Mouse (Mus musculus) lung, embryonic 16.5 days (tissue): ENCODE results near the gene Ddit4. TPM values are rescaled to one million over a fixed set of nuclear protein-coding genes. Genes with fewer than 3 reads are reported as not detected.

Experiments used
- ATAC-seq: fragments of 200-750 bp; cut with Nextera tagmentation; 2 replicates; pipeline ENCODE4 v1.8.0; 2017; ENCODE audit warnings: low read depth, mild to moderate bottlenecking, moderate library complexity
- H3K27ac ChIP-seq: fragments of 300-500 bp; sonication (generic); 2 replicates; pipeline ENCODE4 v1.5.1; 2014; ENCODE audit warnings: mild to moderate bottlenecking, control low read depth, low read length
- H3K27me3 ChIP-seq: fragments of 300-500 bp; sonication (generic); 2 replicates; pipeline ENCODE4 v1.6.1; 2014; ENCODE audit warnings: low read depth, low read length, mixed read lengths; ENCODE audit not compliant: control insufficient read depth, insufficient read depth
- H3K36me3 ChIP-seq: fragments of 300-500 bp; sonication (generic); 2 replicates; pipeline ENCODE4 v1.6.1; 2014; ENCODE audit warnings: low read length; ENCODE audit not compliant: control insufficient read depth, insufficient read depth
- H3K4me1 ChIP-seq: fragments of 300-500 bp; sonication (generic); replicated peaks from 2 replicates; pipeline ENCODE4 v1.6.1; 2014; ENCODE audit warnings: low read length, mixed read lengths; ENCODE audit not compliant: control insufficient read depth, insufficient read depth
- H3K4me2 ChIP-seq: fragments of 300-500 bp; sonication (generic); 2 replicates; pipeline ENCODE4 v1.6.1; 2014; ENCODE audit warnings: low read depth, low read length, control low read depth
- H3K4me3 ChIP-seq: fragments of 300-500 bp; sonication (generic); 2 replicates; pipeline ENCODE4 v1.5.1; 2014; ENCODE audit warnings: mild to moderate bottlenecking, low read length, control low read depth
- H3K9ac ChIP-seq: fragments of 300-500 bp; sonication (generic); 2 replicates; pipeline ENCODE4 v1.6.1; 2014; ENCODE audit warnings: low read length, control low read depth
- H3K9me3 ChIP-seq: fragments of 300-500 bp; sonication (generic); 2 replicates; pipeline ENCODE4 v1.6.1; 2016; ENCODE audit warnings: low read length; ENCODE audit not compliant: control insufficient read depth
- WGBS: fragments of 180-500 bp; shearing (Covaris S2); extraction: QIAGEN DNeasy Blood & Tissue Kit; methylation state at CpG from one replicate; pipeline ENCODE4 v1.1.7; 2014; 5-methylcytosine and 5-hydroxymethylcytosine counted together
- polyA plus RNA-seq: library from polyadenylated mRNA; unstranded; fragments of >200 nt; fragmentation: Nextera tagmentation; extraction: Ambion mirVana; gene quantifications from 2 replicates; pipeline ENCODE4 v1.2.1, GENCODE M21; 2015

The Ddit4 gene
- polyA plus RNA-seq, 1 experiment from 2014 or later = 36.3 TPM

DNA sequence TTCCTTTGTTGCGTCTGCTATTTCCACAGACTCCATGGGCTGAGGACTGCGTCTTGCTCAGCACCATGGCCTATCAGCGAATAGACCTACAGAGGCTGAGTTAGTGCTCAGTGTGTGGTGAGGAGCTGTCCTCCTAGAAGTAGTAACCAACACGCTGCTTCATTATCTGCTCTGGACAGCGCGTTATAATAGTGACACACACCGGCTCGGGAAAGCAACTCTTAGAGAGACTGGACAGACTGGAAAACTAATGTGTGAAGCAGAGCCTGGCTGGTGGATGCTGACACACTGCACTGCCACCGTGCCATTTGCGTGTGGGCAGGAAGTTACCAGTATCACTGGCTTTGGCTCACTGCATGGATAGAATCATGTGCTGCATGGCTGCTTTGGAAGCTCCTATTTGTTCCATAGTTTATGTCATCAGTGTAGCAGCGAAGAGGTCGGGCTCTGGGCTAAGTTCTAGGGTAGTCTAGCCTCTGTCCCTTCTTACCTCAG, 30.8 kb upstream of the Ddit4 start:
- H3K9ac ChIP-seq = no peak overlapping the region
- no peak overlapping the region for H3K4me3 ChIP-seq
- peaks cover 20% of the 10 kb centered on the region for H3K4me1 ChIP-seq
- ATAC-seq = no peak
- WGBS = 80% methylated on average over 12 of the region's 12 CpGs
- no peaks in the 10 kb centered on the region for H3K27me3 ChIP-seq
- no peak overlapping the region for H3K4me2 ChIP-seq
- H3K36me3 ChIP-seq = peaks cover 4% of the 10 kb centered on the region
- no peaks in the 10 kb centered on the region for H3K9me3 ChIP-seq
- no peak overlapping the region for H3K27ac ChIP-seq

DNA sequence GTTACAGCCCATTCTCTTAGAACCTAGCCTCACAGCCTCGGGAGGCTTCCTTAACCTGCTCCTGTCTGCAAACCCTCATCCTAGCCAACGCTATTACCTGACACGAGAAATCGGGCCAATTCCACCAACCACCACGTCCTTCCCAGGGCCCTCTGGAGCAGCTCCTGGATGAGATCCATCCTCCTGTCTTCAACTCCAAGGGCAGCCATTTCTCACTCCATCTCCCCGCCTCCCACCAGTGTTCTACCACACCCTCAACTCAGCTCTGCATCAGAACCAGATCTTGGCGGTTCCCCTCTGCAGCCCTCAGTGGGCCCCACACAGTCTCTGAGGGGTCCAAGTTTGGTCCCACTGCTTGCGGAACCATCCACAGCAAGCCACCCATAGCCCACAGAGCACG, 30.2 kb upstream of the Ddit4 start:
- H3K27ac ChIP-seq = no peak overlapping the region
- H3K4me2 ChIP-seq = no peak overlapping the region
- H3K4me3 ChIP-seq = no peak overlapping the region
- H3K4me1 ChIP-seq = peaks cover 20% of the 10 kb centered on the region
- no peak overlapping the region for H3K9ac ChIP-seq
- no peaks in the 10 kb centered on the region; the same call in 1 of the 2 replicates for H3K36me3 ChIP-seq
- H3K9me3 ChIP-seq = no peaks in the 10 kb centered on the region
- 70% methylated on average over 9 of the region's 9 CpGs for WGBS
- H3K27me3 ChIP-seq = no peaks in the 10 kb centered on the region
- no peak for ATAC-seq

DNA sequence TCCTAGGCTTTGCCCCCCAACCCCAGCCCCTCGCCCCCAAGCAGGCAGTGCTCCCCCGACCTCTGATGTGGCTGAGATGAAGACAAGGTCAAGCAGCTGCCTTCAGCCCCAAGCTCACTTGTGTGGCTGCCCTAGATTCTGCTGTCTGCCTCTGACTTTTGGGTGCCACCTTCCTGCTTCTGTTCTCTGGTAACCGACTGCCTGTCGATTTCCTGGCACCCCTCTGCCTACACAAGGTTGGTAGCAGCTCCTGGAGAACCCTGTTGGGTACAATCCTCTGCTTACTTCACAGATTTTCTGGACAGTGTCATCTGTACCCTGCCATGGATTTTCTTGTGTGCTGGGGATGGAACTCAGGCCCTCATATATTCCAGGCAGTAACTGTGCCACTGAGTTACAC, 29.7 kb upstream of the Ddit4 start:
- WGBS = 56% methylated on average over 4 of the region's 4 CpGs
- Histone ChIP-seq H3K4me2 (no peak overlapping the region), H3K4me3 (no peak overlapping the region), H3K36me3 (no peaks in the 10 kb centered on the region), H3K27ac (no peak overlapping the region), H3K9me3 (no peaks in the 10 kb centered on the region), H3K27me3 (no peaks in the 10 kb centered on the region), H3K4me1 (peaks cover 20% of the 10 kb centered on the region), H3K9ac (no peak overlapping the region)
- ATAC-seq = no peak

DNA sequence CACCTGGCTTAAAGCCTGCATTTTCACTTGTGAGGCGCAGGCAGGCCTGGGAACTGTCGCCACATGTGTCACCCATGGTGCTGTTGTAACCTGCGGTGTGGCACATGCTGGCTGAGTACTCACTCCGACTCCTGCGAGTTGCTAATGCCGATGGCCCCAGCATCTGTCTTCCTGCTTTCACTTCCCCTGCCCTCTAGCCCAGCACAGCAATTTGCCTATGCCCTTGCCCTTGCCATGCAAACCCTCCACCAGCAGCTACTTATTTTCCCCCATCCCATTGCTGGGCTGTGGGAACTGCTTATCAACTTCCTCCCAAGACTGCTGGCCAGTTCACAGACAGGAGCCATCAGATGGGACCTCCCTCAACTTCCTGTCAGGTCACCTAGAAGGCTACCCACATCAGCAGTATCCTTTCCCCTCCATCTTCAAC, 29.2 kb upstream of the Ddit4 start:
- Histone ChIP-seq H3K27ac (no peak overlapping the region), H3K9me3 (no peaks in the 10 kb centered on the region), H3K36me3 (no peaks in the 10 kb centered on the region), H3K27me3 (no peaks in the 10 kb centered on the region), H3K9ac (no peak overlapping the region), H3K4me3 (no peak overlapping the region), H3K4me1 (peaks cover 20% of the 10 kb centered on the region), H3K4me2 (no peak overlapping the region)
- whole genome bisulfite sequencing = 78% methylated on average over 6 of the region's 6 CpGs
- no peak for ATAC-seq

DNA sequence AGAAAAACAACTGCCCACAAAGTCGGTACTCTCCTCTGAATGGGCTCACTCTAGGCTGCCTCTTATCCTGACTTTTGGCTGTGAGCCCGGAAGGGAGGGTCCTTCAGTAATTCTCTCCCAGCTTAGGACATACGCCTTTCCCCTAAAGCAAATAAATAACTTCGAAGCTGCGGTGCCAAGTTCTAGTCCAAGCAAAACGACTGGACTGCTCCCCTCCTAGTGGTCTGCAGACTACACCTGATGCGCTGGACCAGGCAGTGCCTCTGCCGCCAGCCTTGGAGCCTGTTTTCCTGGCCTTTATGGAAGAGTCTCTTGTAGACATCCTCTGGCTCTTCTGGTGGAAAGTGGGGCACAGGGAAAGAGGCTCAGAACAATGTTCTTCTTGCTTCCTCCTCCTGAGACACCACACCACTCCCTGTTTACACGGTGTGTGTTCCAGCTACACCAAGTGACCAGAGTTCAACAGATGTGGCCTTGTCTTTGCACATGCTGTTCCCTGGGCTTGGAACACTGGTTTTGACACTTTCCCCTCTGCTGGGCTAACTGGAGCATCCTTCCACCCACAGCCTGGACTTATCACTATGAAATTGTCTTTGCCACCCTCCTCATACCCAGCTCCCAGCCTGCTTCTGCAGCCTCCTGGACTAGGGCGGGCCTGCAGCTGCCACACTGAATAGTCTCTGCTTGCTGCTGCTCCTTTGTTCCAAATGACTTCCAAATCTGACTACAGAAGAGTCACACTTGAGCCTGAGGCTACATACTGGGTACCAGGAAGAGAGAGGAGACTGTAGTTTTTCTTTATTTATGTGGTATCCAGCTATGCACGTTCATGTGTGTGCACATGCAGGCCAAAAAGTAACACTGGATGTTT, 27.5 kb upstream of the Ddit4 start:
- H3K9ac ChIP-seq = no peak overlapping the region
- WGBS = 17% methylated on average over 11 of the region's 11 CpGs
- no peaks in the 10 kb centered on the region for H3K36me3 ChIP-seq
- H3K9me3 ChIP-seq = no peaks in the 10 kb centered on the region
- peak overlapping the region; percentile 62 for H3K27ac ChIP-seq
- peak overlapping the region; percentile 25; the same call in 1 of the 2 replicates for H3K4me2 ChIP-seq
- H3K27me3 ChIP-seq = no peaks in the 10 kb centered on the region
- peaks cover 32% of the 10 kb centered on the region for H3K4me1 ChIP-seq
- no peak overlapping the region for H3K4me3 ChIP-seq
- peak; percentile 80 for ATAC-seq

DNA sequence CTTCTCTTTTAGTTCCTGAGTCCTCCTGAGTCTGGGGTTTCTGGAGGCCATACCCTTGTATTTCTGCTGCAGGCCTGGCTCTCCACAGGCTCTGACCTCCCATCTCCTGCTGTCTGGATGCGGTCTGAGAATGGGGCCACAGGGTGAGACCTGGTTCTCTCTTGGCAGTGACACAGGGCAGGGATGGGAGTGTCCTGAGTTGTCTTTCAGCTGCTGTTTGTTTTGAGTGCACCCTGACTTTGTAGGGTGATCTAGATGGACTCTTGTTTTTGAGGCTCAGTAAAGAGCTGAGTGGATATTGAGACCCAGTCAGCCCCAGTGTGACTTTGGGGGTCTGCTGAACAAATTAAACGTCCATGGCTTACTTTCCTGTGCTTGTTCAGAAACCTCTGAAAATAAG, 26.8 kb upstream of the Ddit4 start:
- peaks cover 39% of the 10 kb centered on the region for H3K4me1 ChIP-seq
- H3K4me2 ChIP-seq = peak overlapping the region; percentile 25; the same call in 1 of the 2 replicates
- H3K4me3 ChIP-seq = no peak overlapping the region
- peak overlapping the region; percentile 62; the same call in 1 of the 2 replicates for H3K27ac ChIP-seq
- H3K27me3 ChIP-seq = no peaks in the 10 kb centered on the region
- H3K9me3 ChIP-seq = no peaks in the 10 kb centered on the region
- no peak for ATAC-seq
- no peak overlapping the region for H3K9ac ChIP-seq
- H3K36me3 ChIP-seq = no peaks in the 10 kb centered on the region
- 38% methylated on average over 2 of the region's 2 CpGs for WGBS

DNA sequence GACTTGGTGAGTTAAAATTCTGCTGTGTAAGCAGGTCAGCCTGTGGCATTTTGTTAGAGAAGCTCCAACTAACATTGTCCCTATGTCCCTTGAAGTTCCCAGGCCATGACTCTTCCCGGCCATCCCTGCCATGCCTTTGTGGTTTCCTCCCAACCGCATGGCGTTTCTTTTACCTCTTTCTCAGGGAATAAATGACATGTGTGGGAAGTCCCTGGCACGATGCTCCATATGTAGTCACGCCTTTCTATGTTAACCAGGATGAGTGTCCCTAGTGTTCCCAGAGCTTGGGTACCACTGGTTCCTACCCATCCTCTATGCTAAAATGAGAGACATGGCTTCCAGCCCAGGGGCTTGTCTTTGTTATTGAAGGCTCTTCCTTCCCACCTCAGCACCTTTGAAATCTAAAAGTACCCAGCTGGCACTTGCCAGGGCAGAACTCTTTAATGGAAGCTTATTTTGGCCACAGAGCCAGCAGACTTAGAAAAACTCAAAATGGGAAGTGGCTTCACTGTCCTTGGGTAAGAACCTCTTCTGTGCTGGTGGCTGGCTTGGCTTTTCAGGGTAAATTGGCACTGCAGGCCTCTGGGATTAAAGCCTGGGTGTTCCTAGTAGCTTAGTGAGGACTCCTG, 26.2 kb upstream of the Ddit4 start:
- Histone ChIP-seq H3K36me3 (no peaks in the 10 kb centered on the region), H3K27ac (no peak overlapping the region), H3K4me3 (no peak overlapping the region), H3K4me2 (no peak overlapping the region), H3K9ac (no peak overlapping the region), H3K27me3 (no peaks in the 10 kb centered on the region), H3K4me1 (peaks cover 44% of the 10 kb centered on the region), H3K9me3 (no peaks in the 10 kb centered on the region)
- ATAC-seq = no peak
- WGBS = 79% methylated on average over 5 of the region's 5 CpGs

DNA sequence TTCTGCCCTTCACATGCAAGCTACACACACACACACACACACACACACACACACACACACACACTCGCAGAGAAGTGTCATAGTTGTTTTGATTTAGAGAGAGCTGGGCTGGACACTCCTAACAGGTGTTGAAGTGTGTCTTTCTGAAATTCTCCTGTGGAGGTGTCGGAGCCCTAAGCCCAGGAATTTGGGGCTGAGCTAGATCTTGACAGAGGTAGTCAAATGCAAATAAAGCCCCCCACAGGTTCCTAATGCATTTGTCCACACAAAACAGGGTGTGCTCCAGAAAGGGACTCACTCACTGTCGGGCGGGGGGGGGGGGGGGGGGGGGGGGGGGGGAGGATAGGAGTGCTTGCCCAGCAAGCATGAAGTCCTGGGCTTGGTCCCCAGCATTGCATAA, 25.5 kb upstream of the Ddit4 start:
- H3K36me3 ChIP-seq = no peaks in the 10 kb centered on the region
- no peak overlapping the region for H3K4me2 ChIP-seq
- peaks cover 44% of the 10 kb centered on the region for H3K4me1 ChIP-seq
- WGBS = 54% methylated on average over 2 of the region's 4 CpGs
- H3K9me3 ChIP-seq = no peaks in the 10 kb centered on the region
- H3K4me3 ChIP-seq = no peak overlapping the region
- ATAC-seq = no peak
- H3K27ac ChIP-seq = no peak overlapping the region
- H3K9ac ChIP-seq = no peak overlapping the region
- H3K27me3 ChIP-seq = peaks cover under 1% of the 10 kb centered on the region; the same call in 1 of the 2 replicates

DNA sequence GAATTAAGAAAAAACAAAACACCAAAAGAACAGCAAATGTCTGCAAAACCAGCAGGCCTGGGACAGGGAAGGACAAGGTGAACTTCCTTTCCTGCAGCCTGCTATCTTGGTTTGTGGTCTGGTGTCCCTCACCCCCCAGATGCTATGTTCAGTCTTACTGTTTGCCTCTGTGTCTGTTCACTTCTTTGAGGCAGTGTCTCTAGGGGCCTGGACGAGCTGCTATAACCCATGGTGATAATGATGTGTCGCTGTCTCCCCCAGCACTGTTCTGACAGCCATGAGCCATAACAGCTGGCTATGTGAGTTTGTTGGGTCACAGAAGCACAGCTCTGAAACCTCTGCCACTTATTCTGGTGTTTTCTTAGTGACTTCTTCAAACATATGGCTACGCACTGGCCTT, 23.2 kb upstream of the Ddit4 start:
- peak overlapping the region; percentile 82 for H3K27ac ChIP-seq
- peaks cover 5% of the 10 kb centered on the region; the same call in 1 of the 2 replicates for H3K27me3 ChIP-seq
- peak; percentile 75 for ATAC-seq
- H3K4me1 ChIP-seq = peaks cover 54% of the 10 kb centered on the region
- no peaks in the 10 kb centered on the region for H3K9me3 ChIP-seq
- no peak overlapping the region for H3K4me3 ChIP-seq
- H3K9ac ChIP-seq = peak overlapping the region; percentile 42; the same call in 1 of the 2 replicates
- H3K36me3 ChIP-seq = no peaks in the 10 kb centered on the region
- H3K4me2 ChIP-seq = peak overlapping the region; percentile 44
- WGBS = 35% methylated on average over 3 of the region's 3 CpGs
